Mouse (Mus musculus) G1E-ER4 (cell line): ENCODE results near the gene Fcf1. TPM values are rescaled to one million over a fixed set of nuclear protein-coding genes. Genes with fewer than 3 reads are reported as not detected.
A peak's percentile ranks its signal among the peaks of the same experiment; 100 is the strongest.

ENCODE experiments used
- GATA1 ChIP-seq: IDR thresholded peaks from one replicate; pipeline ENCODE4 v1.8.0; 2012; ENCODE audit warnings: low read length, inconsistent platforms
- polyA plus RNA-seq: library from polyadenylated mRNA; stranded (reverse); fragments of >175 nt; gene quantifications from 2 replicates; pipeline ENCODE4 v1.2.3, GENCODE M21; 2012

Fcf1 gene
- polyA plus RNA-seq = 15.5 and 15.8 TPM in 2 replicates

DNA sequence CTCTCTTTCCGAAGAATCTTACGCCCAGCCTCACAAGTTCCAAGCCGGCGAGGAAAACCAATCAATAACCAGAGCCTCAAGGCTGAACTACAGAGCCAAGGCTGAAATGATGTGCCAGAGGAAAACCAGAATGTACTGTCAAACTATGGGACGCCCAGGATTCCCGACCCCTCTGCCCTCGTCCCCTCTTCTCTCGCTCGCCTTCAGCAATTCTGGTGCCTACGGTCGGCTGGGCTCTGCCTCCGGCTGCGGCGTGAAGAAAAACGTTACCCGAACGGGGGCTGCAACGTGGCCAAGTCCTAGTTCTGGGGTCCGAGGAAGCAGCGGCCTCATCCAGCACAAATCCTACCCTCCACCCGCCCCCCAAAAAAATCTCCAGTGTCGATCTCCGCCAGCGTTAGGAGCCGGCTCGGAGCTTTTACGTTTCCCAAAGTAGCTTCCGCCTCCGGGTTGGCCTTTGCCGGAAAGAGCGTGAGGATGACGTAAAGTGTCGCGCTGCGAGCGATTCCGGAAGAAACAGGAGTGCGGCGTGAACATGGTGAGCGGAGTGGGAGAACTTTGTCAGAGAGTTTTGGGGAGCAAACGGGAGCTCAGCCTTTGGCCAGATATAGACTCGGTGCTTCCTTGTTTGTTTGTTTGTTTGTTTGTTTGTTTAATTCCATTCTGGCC is at the start of gene Fcf1, which contains the start of gene Arel1:
Gene Fcf1, plus strand, starts transcription at position 470 of the 669 bp plus-strand sequence.
Gene Arel1, minus strand, starts transcription at position 473 of the 669 bp plus-strand sequence.
- TF ChIP-seq GATA1 = no peak

DNA sequence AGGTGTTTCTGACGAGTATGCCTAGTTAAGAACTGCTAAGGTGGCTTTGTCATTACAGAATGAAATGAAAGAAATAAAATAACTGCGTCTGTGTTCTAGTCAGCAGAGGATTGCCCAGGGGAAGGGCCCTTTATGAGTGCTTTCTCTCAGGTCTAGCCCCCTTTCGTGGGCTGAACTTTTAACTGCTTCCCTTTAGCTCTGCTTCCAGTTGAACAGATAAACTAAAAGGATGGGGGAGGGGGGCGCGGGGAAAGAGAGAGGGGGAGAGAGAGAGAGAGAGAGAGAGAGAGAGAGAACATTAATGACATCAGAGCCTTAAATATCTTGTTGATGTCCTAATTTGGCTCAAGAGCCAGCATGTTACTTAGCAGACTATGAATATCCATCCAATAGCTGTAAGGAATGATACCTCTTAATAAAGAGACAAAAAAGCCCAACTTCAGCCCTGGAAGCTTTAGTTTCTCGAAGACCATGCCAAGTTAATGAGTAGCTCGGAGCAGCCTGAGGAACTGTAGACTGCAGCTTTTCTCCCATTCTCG is 48.7 kb upstream of the Fcf1 start:
- TF ChIP-seq GATA1 = no peak

DNA sequence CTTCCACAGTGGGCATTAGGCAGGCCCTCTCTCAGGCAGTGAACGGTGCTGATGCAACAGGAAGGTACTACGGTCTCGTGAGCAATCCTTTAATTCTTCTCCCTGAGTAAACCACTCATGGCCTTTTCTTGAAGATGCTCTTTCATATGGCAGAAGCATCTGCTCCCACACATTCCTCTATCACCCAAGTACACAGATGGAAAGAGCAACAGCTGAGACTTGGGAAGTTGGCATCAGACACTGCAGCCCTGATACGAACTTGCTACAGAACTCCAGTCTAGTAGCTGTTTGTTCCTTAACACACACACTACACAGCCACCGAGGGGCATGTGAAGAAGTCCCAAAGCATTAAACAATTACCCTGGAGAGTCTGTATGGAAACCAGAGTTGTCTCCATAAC is 46.4 kb upstream of the Fcf1 start:
- no peak for TF ChIP-seq GATA1

DNA sequence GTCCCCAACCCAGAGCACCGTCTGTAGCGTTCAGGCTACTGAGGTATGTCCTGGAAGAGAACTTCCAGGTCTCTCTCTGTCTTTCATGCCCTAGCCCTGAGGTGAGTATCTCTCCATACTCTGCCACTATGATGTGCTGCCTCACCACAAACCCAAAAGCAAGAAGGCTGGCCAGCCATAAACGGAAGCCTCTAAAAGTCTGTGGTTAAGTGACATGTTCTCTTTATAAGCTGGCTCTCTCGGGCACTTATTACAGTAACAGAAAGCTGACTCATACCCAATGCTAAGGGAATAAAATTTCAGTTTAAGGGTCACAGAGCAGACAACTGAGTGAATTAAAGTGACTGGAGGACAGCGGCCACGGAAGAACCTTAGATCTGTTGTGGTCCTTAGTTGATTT is 44.2 kb upstream of the Fcf1 start:
- TF ChIP-seq GATA1 = no peak

DNA sequence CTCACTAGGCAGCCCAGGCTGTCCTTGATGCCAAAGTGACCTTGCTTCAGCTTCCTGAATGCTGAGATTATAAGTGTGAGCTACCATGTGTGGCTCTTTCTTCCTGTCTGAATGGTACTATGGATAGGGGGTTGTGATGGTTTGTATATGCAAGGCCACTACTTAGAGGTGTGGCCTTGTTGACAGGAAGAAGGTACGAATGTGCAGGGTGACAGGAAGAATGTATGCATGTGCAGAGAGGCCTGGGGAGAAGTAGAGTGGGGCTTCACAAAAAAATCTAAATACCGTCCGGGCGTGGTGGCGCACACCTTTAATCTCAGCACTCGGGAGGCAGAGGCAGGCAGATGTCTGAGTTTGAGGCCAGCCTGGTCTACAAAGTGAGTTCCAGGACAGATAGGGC is 38.5 kb upstream of the Fcf1 start:
- TF ChIP-seq GATA1 = no peak

DNA sequence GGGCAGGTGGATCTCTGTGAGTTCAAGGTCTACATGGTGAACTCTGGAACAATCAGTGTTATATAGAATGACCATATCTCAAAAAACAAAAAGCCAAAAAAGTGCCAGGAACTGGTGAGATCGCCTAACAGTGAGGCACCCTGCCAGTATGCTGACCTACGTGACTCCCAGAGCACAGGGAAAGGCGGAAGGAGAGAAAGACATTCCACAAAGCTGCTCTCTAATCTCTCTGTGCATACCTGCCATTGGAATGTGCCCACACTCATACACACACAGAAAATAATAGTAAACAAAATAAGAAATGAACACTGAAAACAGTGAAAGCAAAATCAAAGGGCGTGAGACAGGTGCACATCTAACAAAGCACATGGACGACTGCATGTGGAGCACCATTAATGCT is 35.4 kb upstream of the Fcf1 start:
- TF ChIP-seq GATA1 = no peak

DNA sequence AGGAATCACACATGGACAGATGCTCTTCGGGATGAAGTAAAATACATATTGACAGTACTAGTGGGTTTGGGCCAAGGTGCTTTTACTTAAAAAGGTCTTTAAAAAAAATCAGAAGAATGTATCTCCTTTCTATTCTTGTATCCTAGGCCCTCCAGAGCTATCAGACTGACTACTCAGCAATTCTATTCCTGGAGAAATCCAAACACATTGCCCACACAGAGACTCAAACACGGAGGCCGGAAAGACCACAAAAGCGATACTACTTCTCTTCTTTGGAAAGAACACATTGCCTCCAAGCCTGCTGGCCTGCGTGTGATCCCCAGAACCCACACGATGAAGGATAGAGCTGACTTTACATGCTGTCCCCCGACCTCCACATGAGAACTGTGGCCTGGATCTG is 31.6 kb upstream of the Fcf1 start:
- TF ChIP-seq GATA1 = no peak

DNA sequence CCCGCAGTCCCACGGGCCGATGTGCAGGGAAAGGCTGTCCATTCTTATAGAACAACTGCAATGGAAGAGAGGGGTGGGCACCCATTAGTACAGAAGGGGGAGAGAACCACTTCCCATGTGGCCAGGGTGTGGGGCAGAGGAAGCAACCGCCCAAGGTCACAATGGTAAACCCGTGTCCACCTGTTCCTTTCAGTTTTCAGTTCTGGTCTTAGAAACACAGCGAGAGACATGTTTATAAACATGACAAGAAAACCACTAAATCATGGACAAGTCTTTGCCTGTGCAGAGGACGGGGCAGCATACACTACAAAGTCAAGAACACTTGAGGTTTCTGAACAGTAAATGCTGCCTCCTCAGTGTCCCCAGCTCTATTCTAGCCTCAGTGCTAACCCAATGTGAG is 30.4 kb upstream of the Fcf1 start:
- no peak for TF ChIP-seq GATA1

DNA sequence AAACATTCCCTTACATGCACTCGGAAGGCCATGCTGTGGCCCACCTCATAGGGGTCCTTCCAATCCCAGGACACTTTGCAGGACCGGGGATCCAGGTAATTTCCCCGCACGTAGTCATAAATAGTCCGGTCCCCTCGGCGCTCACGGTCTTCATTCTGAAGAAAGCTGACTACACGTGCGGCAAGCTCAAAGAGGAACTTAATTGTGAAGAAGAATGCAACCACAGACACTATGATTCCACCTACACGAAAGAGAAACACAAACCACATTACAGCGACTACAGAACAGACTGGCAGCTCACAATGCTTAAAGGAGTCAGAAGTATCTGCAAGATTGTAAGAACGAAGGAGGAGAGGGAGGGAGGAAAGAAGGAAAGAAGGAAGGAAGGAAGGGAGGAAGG is 29.0 kb upstream of the Fcf1 start:
- TF ChIP-seq GATA1 = no peak

DNA sequence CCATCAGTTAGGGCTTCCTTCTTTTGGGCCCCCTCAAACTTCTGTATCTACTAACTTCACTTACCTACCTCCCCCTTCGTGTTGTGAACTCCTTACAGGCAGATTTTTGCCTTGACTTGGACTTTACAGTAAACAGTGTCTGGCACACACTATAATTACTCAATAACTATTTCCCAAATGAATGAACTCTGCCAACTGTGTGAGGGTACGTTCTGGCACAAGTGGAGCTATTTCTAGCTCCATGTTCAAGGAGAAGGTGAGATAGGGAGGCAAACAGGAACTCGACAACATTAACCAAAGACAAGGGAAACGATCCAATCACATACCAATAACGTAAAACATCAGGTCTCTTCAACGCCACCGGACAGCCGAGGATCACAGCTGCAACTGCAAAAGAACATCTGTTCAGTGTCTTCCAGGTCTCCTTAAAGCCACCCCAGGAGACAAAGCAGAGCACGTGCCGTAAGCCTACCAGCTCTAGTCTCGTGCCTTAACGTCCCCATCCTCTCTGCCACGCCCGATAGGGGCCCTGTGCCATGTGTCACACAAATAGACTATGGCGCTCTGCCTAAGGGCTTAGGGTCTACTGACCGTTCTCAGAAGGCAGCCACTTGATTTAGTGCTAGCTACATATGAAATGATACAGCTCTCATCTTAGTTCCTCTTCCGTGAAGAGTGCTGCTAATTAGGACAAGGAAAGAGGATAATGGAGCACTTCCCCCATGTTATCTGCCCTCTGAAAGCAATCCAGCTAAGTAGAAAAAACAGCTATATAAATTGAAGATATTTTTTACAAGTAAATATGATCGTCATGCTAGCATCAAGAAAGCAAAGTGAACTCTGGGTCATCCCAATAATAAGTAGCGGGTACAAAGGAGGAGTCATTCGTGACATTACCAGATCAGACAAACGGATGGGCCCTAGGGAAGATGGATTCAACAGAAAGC is 27.4 kb upstream of the Fcf1 start:
- no peak for TF ChIP-seq GATA1

DNA sequence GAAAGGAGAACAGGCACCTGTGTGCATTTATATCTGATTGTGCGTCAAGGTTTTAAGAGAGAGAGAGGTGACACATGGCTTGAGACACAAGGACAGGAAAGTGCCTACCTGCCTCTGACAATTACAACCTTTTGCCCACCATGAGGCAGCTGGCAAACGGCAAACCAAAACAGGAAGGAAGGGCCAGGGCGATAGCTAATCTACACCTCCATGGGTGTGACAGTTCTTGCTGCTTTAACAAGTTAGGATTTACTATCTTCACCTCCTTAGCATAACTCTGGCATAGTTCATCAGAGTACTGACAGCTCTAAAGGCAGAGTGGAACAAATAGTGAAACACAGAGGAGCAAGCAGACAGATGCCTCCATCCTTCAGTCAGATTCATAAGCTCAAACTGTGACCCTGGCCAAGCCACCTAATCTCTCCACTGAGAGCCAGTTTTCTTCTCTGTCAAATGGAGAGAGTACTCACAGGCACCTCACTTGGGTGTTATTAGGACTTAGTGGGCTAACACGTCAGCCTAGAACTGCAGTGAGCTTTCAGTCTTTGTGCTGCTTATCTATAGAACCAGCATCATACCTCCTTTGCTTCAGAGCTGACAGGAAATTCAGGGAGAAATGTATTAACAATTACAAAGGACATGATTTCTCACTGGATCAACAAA is 26.4 kb upstream of the Fcf1 start:
- peak; percentile 21 for TF ChIP-seq GATA1

DNA sequence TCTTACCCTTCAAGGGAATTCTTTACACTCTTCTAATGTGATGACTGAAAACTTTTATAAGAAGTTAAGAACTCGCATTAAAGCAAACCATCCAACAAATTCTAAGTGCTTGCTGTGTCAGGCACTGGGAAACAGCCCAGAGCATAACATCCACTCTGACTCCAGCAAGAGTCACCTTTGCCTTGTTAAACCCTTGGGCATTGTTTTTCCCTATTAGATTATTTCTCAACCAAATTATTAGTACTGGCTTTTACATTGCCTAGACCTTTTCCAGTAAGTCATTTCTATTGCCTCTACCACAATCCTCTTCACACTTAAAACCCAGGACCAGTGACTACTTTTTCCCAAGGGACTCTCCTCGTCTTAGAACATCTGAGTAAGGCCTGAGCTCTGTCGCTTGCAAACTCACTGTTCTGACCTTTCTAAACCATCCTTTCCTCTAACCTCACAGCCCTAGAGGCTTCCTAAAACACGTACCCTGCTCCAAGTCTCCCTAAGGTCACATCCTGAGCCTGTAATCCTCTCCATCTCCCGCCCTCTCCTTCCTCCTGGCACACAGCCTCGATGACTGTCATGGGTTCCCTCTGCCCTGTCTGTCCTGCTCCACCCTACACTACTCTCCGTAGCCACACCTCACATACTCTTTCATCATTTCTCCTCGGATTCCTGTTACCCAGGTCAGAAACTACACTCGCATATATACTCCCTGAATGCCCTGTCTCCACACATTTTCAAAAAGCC is 25.7 kb upstream of the Fcf1 start:
- no peak for TF ChIP-seq GATA1

DNA sequence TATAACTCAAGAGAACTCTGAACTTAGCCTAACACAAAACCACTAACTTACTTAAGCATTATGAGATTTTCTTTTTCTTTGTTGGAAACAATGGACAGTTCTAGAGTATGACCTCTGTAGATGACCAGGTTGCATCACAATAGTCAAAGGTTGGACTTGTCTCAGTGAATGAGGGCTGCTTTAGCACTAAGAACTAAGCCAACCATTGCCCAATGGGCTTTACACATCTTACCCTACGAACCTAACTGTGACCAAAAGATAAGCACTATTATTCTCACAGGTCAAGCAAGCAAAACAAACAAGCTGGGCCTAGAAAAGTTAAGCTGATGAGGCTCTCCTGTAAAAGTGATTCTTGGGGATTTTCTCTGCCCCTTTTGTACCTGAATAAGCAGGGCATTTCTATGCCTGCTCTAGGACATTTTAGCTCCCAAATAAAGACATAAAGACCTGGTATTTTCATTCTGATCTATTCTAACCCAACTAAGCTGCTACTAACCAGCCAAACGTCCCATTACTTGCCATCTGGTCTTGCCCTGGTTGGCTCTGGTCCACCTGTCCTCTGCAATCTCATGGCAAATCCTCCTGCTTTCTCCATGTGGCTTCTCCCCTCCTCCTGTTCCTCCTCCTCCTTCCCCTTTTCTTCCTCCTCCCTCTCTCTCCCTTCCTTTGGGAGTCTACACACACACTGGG is 22.7 kb upstream of the Fcf1 start:
- TF ChIP-seq GATA1 = no peak

DNA sequence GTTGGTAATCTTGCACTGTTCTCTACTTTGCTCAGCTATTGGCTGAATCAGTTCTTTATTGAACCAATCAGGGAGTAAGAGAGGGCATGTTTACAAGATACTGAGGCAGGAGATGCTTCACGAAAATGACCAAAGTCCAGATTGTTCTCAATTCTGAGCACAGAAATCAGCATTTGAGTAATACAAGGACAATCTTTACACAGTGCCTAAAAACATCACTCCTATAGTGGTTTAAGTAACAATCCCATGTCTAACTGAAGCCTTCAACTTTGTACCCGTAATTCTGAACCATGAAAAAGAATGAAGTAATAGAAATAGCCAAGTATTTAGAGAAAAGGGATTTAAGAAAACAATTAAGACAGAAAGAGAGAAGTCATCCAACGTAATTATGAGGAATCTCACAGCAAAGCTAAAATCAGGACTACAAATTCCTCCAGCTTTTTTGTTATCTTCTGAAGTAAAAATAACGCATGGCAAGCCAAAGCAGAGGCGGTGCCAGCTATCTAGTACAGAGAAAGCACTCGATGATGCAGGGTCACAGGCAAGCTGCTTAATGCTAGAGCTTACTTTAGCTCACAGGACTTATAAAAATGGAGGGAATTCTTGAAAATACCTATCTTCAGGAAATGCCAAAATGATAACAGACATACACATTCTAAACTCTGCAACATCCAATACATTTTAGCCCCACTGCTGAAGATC is 22.0 kb upstream of the Fcf1 start:
- no peak for TF ChIP-seq GATA1
